Mouse (Mus musculus) embryonic stem cell, embryonic (primary cell): Measurements from ENCODE around the gene Rnf135.

Experiments
- CTCF ChIA-PET, 4 experiments: fragments of 300-600 bp in 2 of 4; fragments of 350-600 bp in 2 of 4; sonication (Branson Sonifier 250); formaldehyde crosslinking; loops; one replicate each; lab custom pipeline; 2022; ENCODE audit warnings: inconsistent platforms in 2 of 4; lab: Charles Lee
- POLR2A ChIA-PET, 4 experiments: fragments of 300-600 bp in 2 of 4; fragments of 350-600 bp in 2 of 4; sonication (Branson Sonifier 250); formaldehyde crosslinking; loops; one replicate each; lab custom pipeline; 2022; ENCODE audit warnings: antibody characterized with exemption in 4 of 4, inconsistent platforms in 1 of 4; lab: Charles Lee

Gene Rnf135

DNA sequence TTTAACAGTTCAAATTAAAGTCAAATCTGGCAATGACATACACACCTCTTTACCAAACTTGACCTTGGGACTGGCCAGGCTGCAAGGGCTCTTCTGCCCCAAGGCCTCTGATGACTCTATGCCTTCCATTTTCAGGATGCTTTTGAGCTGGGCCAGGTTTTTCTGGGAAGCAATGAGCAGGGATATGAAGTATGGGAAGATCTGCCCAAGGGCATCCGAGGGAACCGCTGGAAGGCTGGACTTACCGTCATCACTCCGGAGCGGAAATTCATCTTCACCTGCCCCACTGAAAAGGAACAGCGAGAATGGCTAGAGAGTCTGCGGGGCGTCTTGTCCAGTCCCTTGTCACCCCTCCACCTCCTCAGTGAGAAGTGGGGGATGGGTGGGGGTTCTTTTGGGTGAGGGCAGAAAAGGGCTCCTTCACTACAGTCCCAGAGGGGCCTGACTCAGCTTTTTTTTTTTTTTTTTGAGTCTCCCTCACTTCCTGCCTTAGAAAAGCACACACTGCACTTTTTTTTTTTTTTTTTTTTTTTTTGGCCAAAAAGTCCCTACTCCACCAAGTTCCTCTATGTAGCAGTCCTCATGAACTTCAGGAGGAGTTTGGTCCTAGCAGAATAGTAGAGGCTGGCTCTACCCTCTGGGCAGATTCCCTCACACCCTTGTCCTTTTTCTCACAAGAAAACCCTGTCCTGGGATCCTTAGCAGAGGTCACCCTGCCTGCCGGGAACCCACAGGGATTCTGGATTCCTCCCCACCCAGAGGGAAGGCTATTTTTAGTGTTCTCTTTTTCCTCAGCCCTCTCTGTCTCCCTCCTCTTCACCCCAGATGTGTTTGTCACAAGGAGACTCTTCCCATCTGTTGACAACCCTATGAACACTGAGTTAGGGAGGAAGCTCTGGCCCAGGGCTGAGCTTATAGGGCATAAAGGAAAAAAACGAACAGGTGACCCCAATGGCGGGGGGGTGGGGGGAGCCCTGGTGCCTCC lies 6.4 kb upstream of the Rnf135 start:
- POLR2A ChIA-PET, result interaction anchor here (0.6 to 4.1 kb wide), 46 partner anchors 7 to 311 kb away, joined by 3 to 30 read pairs (median 4); partner anchors contain the start of genes Adap2 (in 3 of the 4), Crlf3 (in 2 of the 4), Rhot1 (in 2 of the 4) and Tefm (in 2 of the 4)
- CTCF ChIA-PET, result interaction anchor here in 3 of 4 experiments (0.5 to 2.1 kb wide), 6 partner anchors 17 to 347 kb away, joined by 3 to 7 read pairs (median 4); no protein-coding TSS in a partner anchor

DNA sequence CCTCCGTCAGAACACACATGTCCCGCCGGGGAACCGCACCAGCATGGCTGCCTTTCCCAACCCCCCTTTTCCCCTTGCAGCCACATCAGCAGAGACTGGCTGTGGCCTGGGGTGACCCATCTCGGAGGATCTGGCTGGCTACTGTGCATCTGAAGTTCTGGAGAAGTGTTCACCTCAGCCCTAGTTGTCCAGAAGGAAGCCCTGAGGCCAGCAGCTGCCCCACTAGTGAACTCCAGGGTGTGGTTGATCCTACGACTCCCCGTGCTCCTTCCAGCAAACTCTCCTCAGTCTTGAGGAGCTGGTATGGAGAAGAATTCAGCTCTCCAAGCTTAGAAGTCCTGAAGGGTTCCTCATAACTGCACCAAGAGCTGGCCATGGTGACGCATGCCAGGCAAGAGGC lies 5.3 kb upstream of the Rnf135 start:
- ChIA-PET POLR2A (interaction anchor here in 3 of 4 experiments (0.5 to 4.1 kb wide), 26 partner anchors 8 to 444 kb away, joined by 3 to 28 read pairs (median 4); partner anchors contain the start of genes Crlf3 (in 2 of the 3), Adap2 (in 1 of the 3) and Tefm (in 1 of the 3)), CTCF (interaction anchor here in 3 of 4 experiments (0.5 to 2.1 kb wide), 6 partner anchors 15 to 135 kb away, joined by 3 to 10 read pairs (median 4); no protein-coding TSS in a partner anchor)

DNA sequence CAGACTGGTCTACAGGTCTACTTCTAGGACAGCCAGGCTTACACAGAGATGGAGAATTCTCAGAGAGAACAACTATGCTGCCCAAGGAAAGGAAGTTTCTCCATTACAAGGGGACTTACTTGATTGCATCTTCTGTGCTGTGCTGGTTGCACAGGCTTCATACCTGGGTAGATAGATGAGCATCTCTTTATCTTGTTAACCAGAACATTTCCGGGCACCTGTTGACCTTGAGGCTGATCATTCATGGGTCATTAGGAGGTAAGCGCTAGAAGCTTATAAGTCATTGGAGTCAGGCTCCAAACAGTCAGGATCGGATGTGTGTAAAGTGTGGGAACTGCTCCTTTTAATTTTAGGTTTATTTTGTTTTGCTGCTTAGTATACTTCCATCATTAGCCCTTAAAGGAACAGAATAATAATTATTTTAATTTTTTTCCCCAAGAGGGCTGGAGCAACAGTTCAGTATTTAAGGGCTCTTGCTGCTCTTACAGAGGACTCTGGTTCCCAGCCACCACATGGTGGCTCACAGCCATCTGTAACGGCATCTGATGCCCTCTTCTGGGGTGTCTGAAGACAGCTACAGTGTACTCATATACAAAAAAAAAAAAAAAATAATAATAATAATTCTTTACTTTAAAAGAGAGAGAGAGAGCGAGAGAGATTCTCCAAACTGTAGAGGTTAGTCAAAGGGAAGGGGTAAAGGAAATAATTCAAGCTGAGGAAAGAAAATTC lies 2.5 kb upstream of the Rnf135 start:
- CTCF ChIA-PET, result interaction anchor here (0.6 to 4.9 kb wide), 7 partner anchors 10 to 227 kb away, joined by 3 to 52 read pairs (median 3); partner anchors contain the start of gene Adap2 (in 1 of the 4)
- POLR2A ChIA-PET, result interaction anchor here (0.6 to 1.4 kb wide), 12 partner anchors 10 to 1265 kb away, joined by 3 to 10 read pairs (median 4); partner anchors contain the start of genes Adap2 (in 1 of the 4) and Tefm (in 1 of the 4)

DNA sequence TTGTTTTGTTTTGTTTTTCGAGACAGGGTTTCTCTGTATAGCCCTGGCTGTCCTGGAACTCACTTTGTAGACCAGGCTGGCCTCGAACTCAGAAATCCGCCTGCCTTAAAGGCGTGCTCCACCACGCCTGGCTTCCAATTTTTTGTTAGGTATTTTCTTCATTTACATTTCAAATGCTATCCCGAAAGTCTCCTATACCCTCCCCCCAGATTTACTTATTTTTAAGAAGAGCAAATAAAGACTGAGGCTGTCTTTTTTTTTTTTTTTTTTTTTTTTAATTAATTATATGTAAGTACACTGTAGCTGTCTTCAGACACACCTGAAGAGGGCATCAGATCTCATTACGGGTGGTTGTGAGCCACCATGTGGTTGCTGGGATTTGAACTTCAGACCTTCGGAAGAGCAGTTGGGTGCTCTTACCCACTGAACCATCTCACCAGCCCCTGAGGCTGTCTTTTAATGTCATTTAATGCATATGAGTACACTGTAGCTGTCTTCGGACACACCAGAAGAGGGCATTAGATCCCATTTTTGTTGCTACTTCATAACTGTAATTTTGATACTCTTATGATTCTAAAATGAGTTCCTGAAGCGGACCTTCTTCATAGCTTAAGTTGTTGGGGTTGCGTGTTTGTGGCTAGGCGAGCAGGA lies 472 bp upstream of the Rnf135 start:
- ChIA-PET CTCF (interaction anchor here (0.6 to 4.9 kb wide), 28 partner anchors 9 to 1547 kb away, joined by 3 to 52 read pairs (median 4); partner anchors contain the start of genes Rhot1 (in 3 of the 4), Adap2 (in 1 of the 4), Crlf3 (in 1 of the 4) and Psmd11 (in 1 of the 4)), POLR2A (interaction anchor here (0.6 to 3.4 kb wide), 65 partner anchors 8 to 1383 kb away, joined by 3 to 53 read pairs (median 5); partner anchors contain the start of genes Rhot1 (in 3 of the 4), Adap2 (in 2 of the 4), Crlf3 (in 2 of the 4) and Tefm (in 2 of the 4))

DNA sequence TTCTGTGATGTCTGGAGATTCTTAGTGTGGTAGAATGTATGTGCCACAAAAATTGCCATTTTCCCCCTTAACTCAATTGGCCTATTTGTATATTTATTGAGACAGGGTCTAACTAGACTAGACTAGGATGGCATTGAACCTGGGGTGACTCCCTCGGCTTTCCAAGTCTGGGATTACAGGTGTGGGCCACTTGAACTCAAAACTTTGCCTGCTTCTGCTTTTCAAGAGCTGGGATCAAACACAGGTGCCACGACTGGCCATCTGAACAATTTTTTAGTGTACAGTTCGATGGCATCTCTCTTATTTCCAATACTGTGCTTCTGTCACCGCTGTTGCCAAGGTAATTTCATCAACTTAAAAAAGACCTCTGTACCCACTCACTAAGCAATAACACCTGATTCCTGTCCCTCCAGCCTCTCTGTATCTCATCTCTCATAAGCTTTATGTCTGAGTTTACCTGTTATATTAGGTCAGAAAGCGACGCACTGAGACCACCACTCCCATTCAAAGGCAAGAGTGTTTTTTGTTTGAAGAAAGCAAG lies 950 bp downstream of the Rnf135 start:
- POLR2A ChIA-PET, result interaction anchor here (0.5 to 3.4 kb wide), 41 partner anchors 9 to 432 kb away, joined by 3 to 53 read pairs (median 5); partner anchors contain the start of genes Adap2 (in 2 of the 4), Crlf3 (in 2 of the 4), Rhot1 (in 2 of the 4) and Tefm (in 2 of the 4)
- CTCF ChIA-PET, result interaction anchor here in 3 of 4 experiments (0.6 to 4.9 kb wide), 8 partner anchors 9 to 147 kb away, joined by 3 to 52 read pairs (median 6); partner anchors contain the start of gene Rhot1 (in 2 of the 3)

DNA sequence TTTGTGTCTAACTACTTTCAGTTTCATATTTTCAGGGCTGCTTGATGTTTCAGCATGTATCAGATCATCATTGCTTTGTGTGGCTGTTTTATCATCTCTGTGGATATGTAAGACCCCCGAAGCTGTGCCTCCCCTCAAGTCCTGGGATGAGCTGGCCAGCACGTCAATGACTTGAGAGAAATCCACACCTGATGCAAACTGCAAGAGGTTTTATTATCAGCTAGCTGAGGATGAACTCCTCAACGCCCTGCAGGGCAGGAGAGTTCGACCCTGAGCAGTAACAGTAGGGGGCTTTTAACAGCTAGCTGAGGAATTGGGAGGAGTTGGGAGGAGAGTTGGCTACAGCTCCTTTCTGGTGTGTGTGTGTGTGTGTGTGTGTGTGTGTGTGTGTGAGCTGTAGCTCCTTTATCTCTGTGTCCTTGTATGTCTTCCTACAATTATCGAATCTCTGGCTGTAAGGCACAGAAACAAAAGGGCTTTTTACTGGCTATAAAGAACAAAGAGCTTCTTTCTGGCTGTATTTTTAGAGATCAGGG lies 1.9 kb downstream of the Rnf135 start:
- POLR2A ChIA-PET, result interaction anchor here in 3 of 4 experiments (0.6 to 3.4 kb wide), 24 partner anchors 9 to 251 kb away, joined by 3 to 53 read pairs (median 3); partner anchors contain the start of genes Tefm (in 2 of the 3), Adap2 (in 1 of the 3) and Crlf3 (in 1 of the 3)
- CTCF ChIA-PET, result interaction anchor here (0.6 to 4.9 kb wide), 10 partner anchors 9 to 48 kb away, joined by 3 to 52 read pairs (median 5); partner anchors contain the start of gene Rhot1 (in 2 of the 4)

DNA sequence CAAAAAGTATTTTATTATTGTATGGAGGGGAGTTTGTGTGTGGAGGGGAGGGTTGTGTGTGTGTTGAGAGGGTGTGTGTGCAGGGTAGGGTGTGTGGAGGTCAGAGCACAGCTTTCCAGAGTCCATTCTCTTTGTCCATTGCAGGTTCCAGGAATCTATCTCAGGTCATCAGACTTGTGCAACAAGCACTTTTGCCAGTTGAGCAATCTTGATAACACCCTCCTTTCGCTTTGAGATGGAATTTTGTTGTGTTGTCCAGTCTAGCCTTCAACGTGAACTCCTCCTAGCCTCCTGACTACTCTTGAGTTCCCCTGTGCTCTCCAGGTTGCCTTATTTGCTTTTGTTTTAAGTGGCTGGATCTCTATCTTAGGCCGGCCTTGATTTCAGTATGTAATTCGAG lies 6.6 kb downstream of the Rnf135 start:
- ChIA-PET POLR2A (interaction anchor here in 1 of 4 experiments (1.0 to 2.1 kb wide), 5 partner anchors 9 to 51 kb away, joined by 3 to 9 read pairs (median 5); no protein-coding TSS in a partner anchor), CTCF (interaction anchor here in 2 of 4 experiments (0.9 to 2.7 kb wide), 4 partner anchors 9 to 103 kb away, joined by 3 to 8 read pairs (median 5); partner anchors contain the start of gene Rhot1 (in 2 of the 2))

DNA sequence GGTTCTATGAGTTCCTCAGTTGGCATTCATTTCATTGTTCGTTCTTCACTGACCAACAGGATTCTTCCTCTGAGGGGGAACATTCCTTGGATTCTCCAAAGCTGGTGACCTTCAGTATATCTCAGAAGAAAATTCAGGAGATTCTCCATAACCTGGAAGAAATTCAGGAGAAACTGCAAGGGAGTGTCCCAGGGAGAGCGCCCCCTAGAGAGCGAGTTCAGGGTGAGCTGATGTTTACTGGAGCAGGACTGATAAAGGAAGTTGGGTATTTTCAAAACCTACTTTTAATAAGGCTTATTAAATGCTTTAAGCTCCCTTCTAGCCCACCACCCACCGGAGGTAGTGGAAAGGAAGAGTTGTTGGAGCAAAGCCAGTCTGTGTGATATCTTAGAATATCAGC lies 10.2 kb downstream of the Rnf135 start:
- CTCF ChIA-PET, result interaction anchor here (0.5 to 4.5 kb wide), 32 partner anchors 8 to 1738 kb away, joined by 3 to 52 read pairs (median 4); partner anchors contain the start of genes Rhot1 (in 3 of the 4), Rnf135 (in 3 of the 4), Crlf3 (in 2 of the 4) and Adap2 (in 1 of the 4)
- POLR2A ChIA-PET, result interaction anchor here in 3 of 4 experiments (0.6 to 7.8 kb wide), 20 partner anchors 9 to 234 kb away, joined by 3 to 53 read pairs (median 4); partner anchors contain the start of genes Rnf135 (in 3 of the 3), Adap2 (in 1 of the 3), Tefm (in 1 of the 3) and Zfp207 (in 1 of the 3)

DNA sequence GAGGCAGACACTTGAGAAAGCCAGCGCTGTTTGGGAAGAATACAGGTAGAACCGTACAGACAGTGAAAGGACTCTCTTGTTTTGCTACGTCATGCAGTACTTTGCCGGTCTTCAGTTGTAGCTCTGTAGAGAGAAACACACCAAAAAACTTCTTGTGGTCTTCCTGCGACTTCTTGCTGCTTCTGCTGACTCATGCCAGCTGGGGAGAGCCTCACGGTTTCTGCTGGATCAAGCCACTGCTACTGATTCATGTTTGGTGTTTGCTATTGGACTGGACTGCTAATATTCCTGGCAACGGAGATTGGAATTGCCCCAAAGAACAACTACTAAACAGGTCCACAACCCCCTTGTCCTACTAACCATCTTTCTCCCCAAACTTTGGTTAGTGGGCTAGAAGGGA lies 12.7 kb downstream of the Rnf135 start:
- ChIA-PET CTCF (interaction anchor here in 2 of 4 experiments (0.6 to 4.5 kb wide), 6 partner anchors 12 to 116 kb away, joined by 3 to 52 read pairs (median 4); partner anchors contain the start of genes Crlf3 (in 1 of the 2), Rhot1 (in 1 of the 2) and Rnf135 (in 1 of the 2)), POLR2A (interaction anchor here in 3 of 4 experiments (0.6 to 7.8 kb wide), 8 partner anchors 11 to 55 kb away, joined by 3 to 53 read pairs (median 4); partner anchors contain the start of genes Rnf135 (in 2 of the 3) and Rhot1 (in 1 of the 3))

DNA sequence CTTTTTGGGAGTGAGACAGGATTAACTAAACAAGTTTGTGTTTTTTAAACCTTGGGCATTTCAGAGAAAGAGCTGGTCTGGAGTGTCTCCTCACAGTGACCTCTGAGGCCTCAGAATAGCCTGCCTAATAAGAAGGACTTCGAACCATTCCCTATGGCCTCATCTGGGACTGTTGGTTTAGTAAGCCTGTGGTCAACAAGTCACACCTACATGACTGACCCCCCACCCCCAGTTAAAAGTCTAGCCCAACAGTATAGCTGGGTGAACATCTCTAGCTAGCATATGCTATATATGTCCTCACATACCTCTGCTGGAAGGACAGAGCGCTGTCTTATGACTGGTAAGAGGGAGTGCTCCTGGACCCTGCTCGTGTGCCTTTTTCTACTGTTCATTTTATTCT lies 15.7 kb downstream of the Rnf135 start:
- CTCF ChIA-PET, result interaction anchor here (0.6 to 2.3 kb wide), 37 partner anchors 9 to 1290 kb away, joined by 3 to 23 read pairs (median 4); partner anchors contain the start of genes Rhot1 (in 3 of the 4), Adap2 (in 1 of the 4) and Rnf135 (in 1 of the 4)
- POLR2A ChIA-PET, result interaction anchor here (0.5 to 7.8 kb wide), 22 partner anchors 9 to 157 kb away, joined by 3 to 53 read pairs (median 3); partner anchors contain the start of genes Rnf135 (in 3 of the 4), Rhot1 (in 2 of the 4), Adap2 (in 1 of the 4) and Tefm (in 1 of the 4)

DNA sequence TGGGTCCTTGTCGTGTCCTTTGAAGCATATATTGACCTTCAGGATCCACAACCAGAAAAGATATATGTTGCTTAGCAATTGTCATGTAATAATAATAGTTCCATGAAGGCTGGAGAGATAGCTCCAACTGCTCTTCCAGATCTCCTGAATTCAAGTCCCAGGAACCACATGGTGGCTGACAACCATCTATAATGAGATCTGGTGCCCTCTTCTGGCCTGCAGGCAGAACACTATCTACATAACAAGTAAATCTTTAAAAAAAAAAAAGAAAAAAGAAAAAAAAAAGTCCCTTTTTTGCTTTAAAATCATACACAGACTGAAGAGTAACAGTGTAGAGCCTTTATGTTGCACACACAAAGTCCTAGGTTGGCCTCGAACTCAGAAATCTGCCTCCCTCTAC lies 16.1 kb downstream of the Rnf135 start:
- ChIA-PET CTCF (interaction anchor here (0.6 to 2.3 kb wide), 38 partner anchors 8 to 1291 kb away, joined by 3 to 23 read pairs (median 4); partner anchors contain the start of genes Rhot1 (in 4 of the 4), Adap2 (in 1 of the 4) and Rnf135 (in 1 of the 4)), POLR2A (interaction anchor here (0.5 to 7.8 kb wide), 23 partner anchors 9 to 157 kb away, joined by 3 to 53 read pairs (median 3); partner anchors contain the start of genes Rhot1 (in 3 of the 4), Rnf135 (in 3 of the 4), Adap2 (in 1 of the 4) and Tefm (in 1 of the 4))

DNA sequence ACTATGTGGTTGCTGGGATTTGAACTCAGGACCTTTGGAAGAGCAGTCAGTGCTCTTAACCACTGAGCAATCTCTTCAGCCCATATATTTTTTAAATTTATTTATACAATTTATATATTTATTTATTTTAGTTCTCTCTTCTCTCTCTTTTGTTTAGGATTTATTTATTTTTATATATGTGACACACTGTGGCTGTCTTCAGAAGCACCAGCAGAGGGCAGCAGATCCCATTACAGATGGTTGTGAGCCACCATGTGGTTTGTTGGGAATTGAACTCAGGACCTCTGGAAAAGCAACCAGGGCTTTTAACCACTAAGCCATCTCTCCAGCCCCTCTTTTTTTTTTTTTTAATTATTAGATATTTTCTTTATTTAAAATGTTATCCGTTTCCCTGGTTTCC lies 16.7 kb downstream of the Rnf135 start:
- CTCF ChIA-PET, result interaction anchor here in 3 of 4 experiments (0.6 to 2.3 kb wide), 15 partner anchors 8 to 618 kb away, joined by 3 to 23 read pairs (median 4); partner anchors contain the start of genes Rhot1 (in 3 of the 3) and Rnf135 (in 1 of the 3)
- POLR2A ChIA-PET, result interaction anchor here in 3 of 4 experiments (0.9 to 7.8 kb wide), 12 partner anchors 8 to 158 kb away, joined by 3 to 53 read pairs (median 5); partner anchors contain the start of genes Rhot1 (in 3 of the 3) and Rnf135 (in 2 of the 3)

DNA sequence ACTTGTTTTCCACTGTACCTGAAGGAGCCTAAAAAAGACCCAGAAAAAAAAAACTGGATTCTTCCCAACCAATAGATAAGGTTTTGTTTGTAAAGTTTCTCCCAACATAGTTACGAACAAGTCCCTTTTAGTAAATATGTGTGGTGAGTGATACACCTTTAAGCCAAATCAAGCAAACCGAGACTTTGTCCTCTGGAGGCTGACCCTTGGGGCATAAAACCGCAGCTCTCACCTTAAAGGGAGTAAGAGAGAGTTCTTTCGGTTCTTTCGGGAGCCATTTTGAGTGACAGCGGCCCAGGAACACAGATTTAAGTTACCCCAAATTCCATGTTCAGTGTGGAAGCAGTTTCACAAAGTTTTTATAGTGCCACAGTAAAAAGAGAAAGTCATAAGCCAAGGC lies 18.6 kb downstream of the Rnf135 start:
- ChIA-PET CTCF (interaction anchor here in 1 of 4 experiments (1.6 kb wide), 1 partner anchor 8 kb away, joined by 6 read pairs; no protein-coding TSS in a partner anchor), POLR2A (interaction anchor here in 2 of 4 experiments (0.7 to 0.8 kb wide), 2 partner anchors 121 to 1200 kb away, joined by 3 read pairs; partner anchors contain the start of gene Crlf3 (in 1 of the 2))

DNA sequence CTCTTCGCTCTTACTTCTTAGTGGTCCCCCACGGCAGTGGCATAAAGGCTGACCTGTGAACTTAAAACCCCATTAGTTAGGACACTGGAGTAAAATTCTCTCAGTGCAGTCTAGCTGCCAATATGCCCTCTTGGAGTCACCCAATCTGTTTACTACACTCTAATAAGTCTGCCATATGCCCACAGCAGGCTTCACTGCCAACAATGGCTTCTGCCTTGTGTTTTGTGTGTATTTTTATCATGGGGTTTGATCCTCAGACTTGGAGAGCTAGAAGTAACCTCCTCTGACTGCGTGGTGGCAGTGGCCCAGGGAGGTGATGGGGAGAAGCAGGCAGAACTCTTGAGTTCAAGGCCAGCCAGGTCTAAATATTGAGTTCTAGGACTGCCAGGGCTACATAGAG lies 20.4 kb downstream of the Rnf135 start:
- POLR2A ChIA-PET, result interaction anchor here in 3 of 4 experiments (0.6 to 1.5 kb wide), 13 partner anchors 12 to 1409 kb away, joined by 3 to 7 read pairs (median 3); partner anchors contain the start of genes Adap2 (in 1 of the 3), Crlf3 (in 1 of the 3) and Rnf135 (in 1 of the 3)
- CTCF ChIA-PET, result interaction anchor here (0.7 to 2.1 kb wide), 4 partner anchors 10 to 161 kb away, joined by 6 to 8 read pairs (median 8); no protein-coding TSS in a partner anchor
